Mouse (Mus musculus): ENCODE measurements around the gene Scaf11. TPM values are rescaled to one million over a fixed set of nuclear protein-coding genes. Genes with fewer than 3 reads are reported as not detected.

Scaf11 gene
- 16.0 and 26.6 TPM in 2 replicates for polyA plus RNA-seq (2012; rRNA removed; ENCODE audit: low replicate concordance)

GRCm38 (mm10) chr15:96460730-96461540, at the start of gene Scaf11:
TSS of gene Scaf11 (minus strand) at chr15:96460843.

Other genes starting within 250 kb of the Scaf11 start
- gene Arid2, start 173.3 kb downstream of the Scaf11 start, polyA plus RNA-seq (2012; rRNA removed; ENCODE audit: low replicate concordance) = 11.3 and 25.2 TPM in 2 replicates
- gene Slc38a1, start 182.1 kb upstream of the Scaf11 start, polyA plus RNA-seq (2012; rRNA removed; ENCODE audit: low replicate concordance) = 3.7 and 66.7 TPM in 2 replicates
- gene Slc38a2, start 238.9 kb upstream of the Scaf11 start, polyA plus RNA-seq (2012; rRNA removed; ENCODE audit: low replicate concordance) = 25.8 and 65.3 TPM in 2 replicates